Mouse (Mus musculus) heart, embryonic 13.5 days (tissue): ENCODE measurements at regions not wholly inside any gene's neighbourhood (a gene's known extent, or its start where the extent isn't known, plus 50 kb on each side); places are given as distances from the start of the nearest gene placed in this dataset.

ENCODE experiments used
- ATAC-seq: fragments of 200-750 bp; cut with Nextera tagmentation; 2 replicates; pipeline ENCODE4 v1.8.0; 2017; ENCODE audit warnings: moderate TSS enrichment; ENCODE audit not compliant: insufficient number of reproducible peaks, low FRiP score, low TSS enrichment; ENCODE audit errors: extremely low read depth
- H3K27ac ChIP-seq: fragments of 300-500 bp; sonication (generic); replicated peaks from 2 replicates; pipeline ENCODE4 v1.5.1; 2015; ENCODE audit warnings: moderate library complexity, mild to moderate bottlenecking, inconsistent platforms
- H3K27me3 ChIP-seq: fragments of 300-500 bp; sonication (generic); replicated peaks from 2 replicates; pipeline ENCODE4 v1.6.1; 2015; ENCODE audit warnings: mild to moderate bottlenecking, inconsistent platforms
- H3K36me3 ChIP-seq: fragments of 300-500 bp; sonication (generic); 2 replicates; pipeline ENCODE4 v1.6.1; 2015; ENCODE audit warnings: mild to moderate bottlenecking, inconsistent platforms
- H3K4me1 ChIP-seq: fragments of 300-500 bp; sonication (generic); 2 replicates; pipeline ENCODE4 v1.6.1; 2015; ENCODE audit warnings: inconsistent platforms
- H3K4me2 ChIP-seq: fragments of 300-500 bp; sonication (generic); 2 replicates; pipeline ENCODE4 v1.6.1; 2015; ENCODE audit warnings: inconsistent platforms, mild to moderate bottlenecking, moderate library complexity
- H3K4me3 ChIP-seq: fragments of 300-500 bp; sonication (generic); 2 replicates; pipeline ENCODE4 v1.5.1; 2015; ENCODE audit warnings: moderate library complexity, mild to moderate bottlenecking, inconsistent platforms
- H3K9ac ChIP-seq: fragments of 300-500 bp; sonication (generic); 2 replicates; pipeline ENCODE4 v1.6.1; 2015; ENCODE audit warnings: inconsistent platforms, mild to moderate bottlenecking, moderate library complexity
- H3K9me3 ChIP-seq: fragments of 300-500 bp; sonication (generic); 2 replicates; pipeline ENCODE4 v1.6.1; 2016; ENCODE audit warnings: inconsistent platforms
- WGBS: fragments of 180-500 bp; shearing (Covaris S2); methylation state at CpG from one replicate; pipeline ENCODE4 v1.1.7; 2015; ENCODE audit warnings: mixed read lengths; 5-methylcytosine and 5-hydroxymethylcytosine counted together

- no peak overlapping the region for H3K4me2 ChIP-seq
- 42% methylated on average over 5 of the region's 5 CpGs for WGBS
- no peak overlapping the region for H3K9ac ChIP-seq
- no peak overlapping the region for H3K4me3 ChIP-seq
- no peaks in the 10 kb centered on the region for H3K9me3 ChIP-seq
- H3K36me3 ChIP-seq: no peaks in the 10 kb centered on the region
- no peaks in the 10 kb centered on the region for H3K4me1 ChIP-seq
- ATAC-seq: no peak
- H3K27me3 ChIP-seq: no peaks in the 10 kb centered on the region
- H3K27ac ChIP-seq: no peak overlapping the region
Observed at GRCm38 (mm10) chr12:102076298-102076697, 52.2 kb upstream of the Slc24a4 start.
